Mouse (Mus musculus) brown adipose tissue, adult 24 weeks (tissue): ENCODE data around the gene Ctf2. TPM values are rescaled to one million over a fixed set of nuclear protein-coding genes. Genes with fewer than 3 reads are reported as not detected.
"Not testable (repeated sequence)": the region's sequence is repeated elsewhere in the genome, so short reads cannot be mapped to it uniquely, and the experiment has no call there.

Source experiments
- H3K27ac ChIP-seq: fragments of 200-500 bp; replicated peaks from 2 replicates; pipeline ENCODE4 v1.5.1; 2012; ENCODE audit warnings: low read depth, mild to moderate bottlenecking, low read length
- H3K4me1 ChIP-seq: fragments of 200-500 bp; 2 replicates; pipeline ENCODE4 v1.6.1; 2012; ENCODE audit warnings: low read length, mixed read lengths; ENCODE audit not compliant: control insufficient read depth, insufficient read depth, insufficient read length
- H3K4me3 ChIP-seq: fragments of 200-500 bp; 2 replicates; pipeline ENCODE4 v1.5.1; 2012; ENCODE audit warnings: low read depth, mild to moderate bottlenecking, low read length, moderate library complexity; ENCODE audit not compliant: insufficient read depth
- polyA plus RNA-seq: library from polyadenylated mRNA; stranded (reverse); fragments of >200 nt; gene quantifications from 2 replicates; pipeline ENCODE4 v1.2.4, GENCODE M21; 2012; ENCODE audit not compliant: missing spikeins, insufficient read depth, insufficient read length

The Ctf2 gene
- polyA plus RNA-seq, result not detected in 2 replicates

DNA sequence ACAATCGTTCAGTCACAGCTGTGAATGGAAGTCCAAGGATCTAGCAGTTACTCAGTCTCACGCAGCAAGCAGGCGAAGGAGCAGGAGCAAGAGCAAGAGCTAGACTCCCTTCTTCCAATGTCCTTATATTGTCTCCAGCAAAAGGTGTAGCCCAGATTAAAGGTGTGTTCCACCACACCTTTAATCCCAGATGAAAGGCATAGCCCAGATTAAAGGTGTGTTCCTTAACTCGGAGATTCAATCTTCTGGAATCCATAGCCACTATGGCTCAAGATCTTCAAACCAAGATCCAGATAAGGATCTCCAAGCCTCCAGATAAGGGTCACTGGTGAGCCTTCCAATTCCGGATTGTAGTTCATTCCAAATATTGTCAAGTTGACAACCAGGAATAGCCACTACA lies at the start of gene Ctf2:
TSS of gene Ctf2 (minus strand) at position 101 of the 400 bp plus-strand sequence.
- H3K4me1 ChIP-seq, H3K27ac ChIP-seq, H3K4me3 ChIP-seq: not testable (repeated sequence)

DNA sequence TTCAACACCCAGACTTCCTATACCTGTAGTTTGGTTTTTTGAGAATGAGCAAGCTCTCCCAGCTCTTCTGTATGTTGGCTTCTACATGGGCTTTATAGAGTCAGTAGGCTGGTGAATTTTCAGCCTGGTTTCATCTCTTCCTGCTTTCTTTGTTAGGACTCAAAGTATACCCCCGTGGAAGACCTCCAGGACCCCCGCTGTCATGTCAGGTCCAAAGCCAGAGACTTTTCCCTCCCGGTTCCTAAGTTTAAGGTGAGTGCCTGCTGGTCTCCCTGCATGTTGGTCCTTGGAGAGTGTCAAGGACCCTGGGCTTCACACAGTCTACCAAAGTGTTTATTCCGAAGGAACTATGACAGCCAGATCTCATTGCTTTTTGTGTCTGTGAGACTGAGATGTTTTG lies 46.4 kb upstream of the Ctf2 start:
- Histone ChIP-seq H3K27ac (no peak overlapping the region), H3K4me1 (peaks cover 6% of the 10 kb centered on the region), H3K4me3 (peak overlapping the region; percentile 73)

DNA sequence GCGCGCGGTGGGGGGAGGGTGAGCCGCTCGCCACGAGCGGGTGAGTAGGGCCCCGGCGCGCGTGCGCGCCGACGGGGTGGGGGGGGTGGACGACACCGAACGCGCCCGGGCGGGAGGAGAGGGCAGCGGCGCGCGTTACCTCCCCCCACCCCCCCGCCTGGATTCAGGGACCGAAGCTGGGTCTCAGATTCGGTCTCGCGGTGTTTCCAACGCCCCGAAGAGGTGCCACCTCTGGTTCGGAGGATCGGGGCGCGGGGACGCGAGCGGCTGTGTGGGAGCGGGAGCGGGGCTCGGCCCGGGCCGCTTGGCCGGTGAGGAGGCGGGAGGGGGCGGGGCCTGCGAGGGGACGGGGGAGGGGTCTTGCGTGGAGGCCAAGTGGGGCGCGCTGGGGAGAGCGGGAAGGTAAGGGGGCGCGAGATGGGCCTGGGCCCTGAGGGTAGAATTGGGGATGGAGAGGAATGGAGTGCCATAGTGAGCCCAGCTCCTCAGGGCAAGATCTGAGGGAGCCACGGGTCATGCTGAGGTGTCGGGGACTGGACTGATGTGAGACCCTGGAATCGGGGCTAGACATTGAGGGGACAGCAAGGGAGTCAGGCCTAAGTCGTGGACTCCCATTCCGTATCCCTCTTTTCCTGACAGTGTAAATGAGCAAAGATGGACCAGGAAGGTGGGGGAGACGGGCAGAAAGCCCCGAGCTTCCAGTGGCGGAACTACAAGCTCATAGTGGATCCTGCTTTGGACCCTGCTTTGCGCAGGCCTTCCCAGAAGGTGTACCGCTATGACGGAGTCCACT lies 45.7 kb upstream of the Ctf2 start:
- Histone ChIP-seq H3K4me1 (peaks cover 6% of the 10 kb centered on the region), H3K27ac (peak overlapping the region; percentile 69; the same call in 1 of the 2 replicates), H3K4me3 (peak overlapping the region; percentile 73)

DNA sequence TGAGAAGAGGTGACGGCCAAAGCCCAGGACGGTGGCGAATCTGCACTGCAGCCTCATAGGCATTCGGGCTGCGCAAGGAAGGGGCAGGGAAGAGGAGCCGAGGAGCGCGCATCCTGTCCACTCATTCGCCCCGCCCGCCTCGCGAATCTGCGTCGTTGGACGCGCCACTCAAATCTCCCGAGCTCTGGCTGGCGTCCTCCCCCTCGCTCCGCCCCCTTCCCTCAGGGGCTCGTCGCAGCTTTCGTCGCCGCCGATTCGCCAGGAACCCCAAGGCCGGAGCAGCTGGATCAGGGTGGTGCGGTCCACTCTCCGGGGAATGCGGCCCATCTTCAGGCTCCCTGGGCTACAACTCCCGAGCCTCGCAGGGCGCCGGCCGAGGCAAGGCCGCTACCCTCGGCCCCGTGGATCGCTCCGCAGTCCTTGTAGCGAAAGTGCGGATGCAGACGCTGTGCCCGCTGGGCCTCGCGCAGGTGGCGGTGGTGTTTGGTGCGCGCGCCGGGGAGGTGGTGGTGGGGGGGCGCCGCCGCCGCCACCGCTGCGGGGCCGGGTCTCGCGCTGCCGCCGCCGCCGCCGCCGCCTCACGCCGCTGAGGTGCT lies 45.0 kb upstream of the Ctf2 start:
- peak overlapping the region; percentile 73 for H3K4me3 ChIP-seq
- H3K4me1 ChIP-seq, result peaks cover 6% of the 10 kb centered on the region
- peak overlapping the region; percentile 97 for H3K27ac ChIP-seq

DNA sequence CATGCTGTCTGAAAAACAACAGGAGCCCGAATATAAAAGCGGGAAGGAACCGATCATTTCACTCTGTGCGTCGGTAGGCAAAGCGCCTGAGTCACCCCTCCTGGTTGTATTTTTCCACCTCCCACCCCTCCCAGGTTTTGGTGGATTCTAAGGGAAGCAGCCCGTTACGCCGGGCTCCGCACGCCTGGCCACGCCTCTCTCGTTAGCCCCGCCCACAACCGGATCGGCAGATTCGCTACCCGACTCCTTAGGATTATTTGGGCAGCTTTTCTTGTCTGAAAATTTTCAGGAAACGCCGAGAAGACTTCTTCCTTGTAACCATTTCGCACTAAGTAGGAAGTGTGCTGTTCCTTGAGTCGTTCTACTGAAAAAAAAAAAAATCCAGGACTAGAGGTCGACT lies 44.5 kb upstream of the Ctf2 start, which contains the start of gene Setd1a:
TSS of gene Setd1a (plus strand) at position 245 of the 400 bp plus-strand sequence.
- Histone ChIP-seq H3K4me3 (peak within 1 kb of the TSS; percentile 73), H3K27ac (peak within 1 kb of the TSS; percentile 97)

DNA sequence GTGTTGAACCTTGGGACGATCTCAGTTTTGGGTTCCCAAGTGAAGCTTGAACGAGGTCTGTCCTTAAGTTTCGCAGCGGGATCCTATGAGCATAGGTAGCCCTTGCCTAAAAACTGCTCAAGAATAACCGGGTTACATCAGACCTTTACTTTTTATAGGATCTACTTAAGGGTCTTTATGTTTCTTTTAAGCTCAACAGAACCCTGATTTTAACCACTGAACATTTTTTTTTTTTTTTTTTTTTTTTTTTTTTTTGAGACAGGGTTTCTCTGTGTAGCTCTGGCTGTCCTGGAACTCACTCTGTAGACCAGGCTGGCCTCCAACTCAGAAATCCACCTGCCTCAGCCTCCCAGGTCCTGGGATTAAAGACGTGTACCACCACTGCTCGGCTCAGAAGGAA lies 43.9 kb upstream of the Ctf2 start:
- Histone ChIP-seq H3K4me3 (peak overlapping the region; percentile 73), H3K4me1 (peaks cover 10% of the 10 kb centered on the region), H3K27ac (peak overlapping the region; percentile 68)

More for the DNA sequence above, 44.5 kb upstream of the Ctf2 start, which contains the start of gene Setd1a:
- H3K4me1 ChIP-seq, result peaks cover 6% of the 10 kb centered on the region

DNA sequence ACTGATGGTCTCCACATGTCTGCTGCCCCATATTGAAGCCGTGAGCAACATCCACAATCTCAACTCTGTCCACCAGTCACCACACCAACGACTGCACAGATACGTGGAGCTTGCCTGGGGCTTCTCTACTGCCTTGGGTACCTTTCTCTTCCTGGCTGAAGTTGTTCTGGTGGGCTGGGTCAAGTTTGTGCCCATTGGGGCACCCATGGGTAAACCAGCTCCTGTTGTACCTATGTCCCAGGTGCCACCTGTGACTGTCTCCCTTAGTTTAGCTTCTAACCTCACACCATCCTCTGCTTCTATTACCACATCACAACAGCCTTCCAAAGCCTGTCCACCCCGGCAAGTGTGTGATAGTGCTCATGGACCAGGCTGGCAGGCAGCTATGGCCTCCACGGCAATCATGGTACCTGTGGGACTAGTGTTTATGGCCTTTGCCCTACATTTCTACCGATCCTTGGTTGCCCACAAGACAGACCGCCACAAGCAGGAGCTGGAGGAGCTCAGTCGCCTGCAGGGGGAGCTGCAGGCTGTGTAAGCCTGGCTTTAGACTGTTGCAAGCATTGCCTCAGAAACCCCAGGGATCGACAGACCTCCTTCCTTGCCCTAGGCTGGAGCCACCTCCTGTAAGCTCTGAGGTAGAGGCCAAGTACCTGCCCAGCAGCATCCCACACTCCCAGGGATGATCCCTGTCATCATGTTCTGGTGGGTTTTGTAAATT lies 41.9 kb upstream of the Ctf2 start:
- Histone ChIP-seq H3K27ac (0 out of 2 replicates have a peak overlapping the region, but pooled peaks have one; percentile 7), H3K4me1 (peaks cover 10% of the 10 kb centered on the region), H3K4me3 (no peak overlapping the region)

DNA sequence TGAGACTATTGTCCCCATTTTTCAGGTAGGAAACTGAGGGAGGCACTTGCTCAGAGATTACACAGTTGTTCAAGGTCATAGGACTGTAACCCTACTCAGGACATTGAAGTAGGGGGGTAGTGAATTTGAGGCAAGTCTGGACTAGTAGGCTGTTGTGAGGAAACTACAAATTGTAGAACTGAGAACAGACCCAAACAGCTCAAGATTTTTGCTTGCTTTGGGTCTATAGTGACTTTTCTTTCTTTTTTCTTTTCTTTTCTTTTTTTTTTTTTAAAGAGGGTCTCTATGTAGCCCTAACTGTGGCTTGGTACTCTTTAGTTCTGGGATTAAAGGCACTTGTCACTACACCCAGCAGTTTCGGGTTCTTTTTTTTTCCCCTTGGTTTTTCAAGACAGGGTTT lies 40.6 kb upstream of the Ctf2 start:
- H3K27ac ChIP-seq, result no peak overlapping the region

DNA sequence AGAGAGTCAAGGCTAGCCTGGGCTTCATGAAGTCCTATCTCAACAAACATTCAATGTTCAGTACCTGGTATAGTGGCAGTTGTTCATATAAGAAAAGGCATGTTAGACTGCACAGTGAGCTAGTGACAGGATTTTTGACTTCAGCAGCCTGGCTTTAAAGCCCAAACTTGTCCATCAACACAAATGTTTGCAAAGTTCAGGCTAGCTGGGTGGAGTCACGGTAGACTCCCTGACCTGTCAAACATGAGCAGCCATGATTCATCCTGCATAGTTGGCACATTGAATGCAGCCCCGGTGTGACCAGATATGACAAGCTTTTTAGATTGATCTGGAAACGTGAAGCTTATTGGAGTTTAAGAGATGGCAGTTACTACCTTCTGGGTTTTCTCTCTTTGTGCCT lies 40.1 kb upstream of the Ctf2 start:
- no peak overlapping the region for H3K27ac ChIP-seq
- peaks cover 10% of the 10 kb centered on the region for H3K4me1 ChIP-seq
- H3K4me3 ChIP-seq, result no peak overlapping the region

More for the DNA sequence above, 40.6 kb upstream of the Ctf2 start:
- Histone ChIP-seq H3K4me3 (no peak overlapping the region), H3K4me1 (peaks cover 10% of the 10 kb centered on the region)

DNA sequence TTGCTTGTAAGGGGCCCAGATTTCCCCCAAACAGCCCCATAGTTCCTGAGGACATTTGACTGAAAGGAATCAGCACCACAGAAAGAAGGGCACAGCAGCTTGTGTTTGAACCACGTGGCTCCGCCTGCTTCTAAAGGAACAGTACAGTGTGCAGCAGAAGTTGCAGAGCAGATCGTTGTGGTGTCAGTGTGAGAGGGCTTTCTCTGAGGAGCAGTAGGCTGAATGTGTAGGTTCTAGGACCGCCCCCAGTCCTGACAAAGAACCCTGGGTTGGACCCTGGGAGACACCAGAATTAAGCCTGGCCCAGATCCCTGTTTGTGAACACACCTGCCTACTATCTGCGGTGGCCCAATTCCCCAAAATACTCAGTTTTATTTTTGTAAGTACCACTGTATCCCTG lies 39.3 kb upstream of the Ctf2 start:
- Histone ChIP-seq H3K27ac (no peak overlapping the region), H3K4me3 (0 out of 2 replicates have a peak overlapping the region, but pooled peaks have one; percentile 7), H3K4me1 (peaks cover 10% of the 10 kb centered on the region)

DNA sequence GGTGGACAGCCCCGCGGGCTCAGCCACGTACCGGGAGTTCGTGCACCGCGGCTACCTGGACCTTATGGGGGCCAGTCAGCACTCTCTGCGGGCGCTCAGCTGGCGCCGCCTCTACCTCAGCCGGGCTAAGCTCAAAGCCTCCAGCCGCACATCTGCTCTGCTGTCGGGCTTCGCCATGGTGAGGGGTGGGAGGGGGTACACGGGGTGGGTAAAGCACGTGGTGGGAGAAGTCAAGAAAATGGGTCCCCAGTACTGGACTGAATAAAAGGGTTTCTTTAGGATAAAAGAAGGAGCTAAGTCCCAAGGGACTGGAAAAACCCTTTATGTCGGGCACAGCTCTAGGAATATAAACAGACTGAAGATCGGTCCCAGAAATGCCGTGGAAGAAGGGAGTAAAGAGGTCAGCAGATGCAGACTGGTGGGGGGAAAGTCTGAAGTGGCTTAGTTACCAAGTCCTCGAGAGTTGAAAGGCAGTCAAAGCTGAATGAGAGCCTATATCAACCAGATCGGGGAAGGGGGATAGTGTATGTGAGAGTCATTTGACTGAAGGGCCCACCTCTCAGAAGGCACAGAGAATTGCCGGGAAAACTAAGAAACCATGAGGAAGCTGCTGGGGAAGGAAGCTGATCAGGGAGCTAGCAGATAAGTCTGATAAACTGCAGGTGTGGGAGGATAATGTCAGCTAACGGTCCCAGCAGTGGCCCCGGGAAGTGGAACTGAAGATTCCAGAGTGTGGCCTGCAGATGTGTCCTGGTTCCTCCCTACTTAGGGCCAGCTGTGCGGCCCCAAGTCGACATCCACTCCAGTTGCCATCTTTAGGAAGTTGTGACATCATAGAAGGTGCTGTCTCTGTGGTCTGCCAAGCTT lies 38.3 kb upstream of the Ctf2 start:
- H3K4me1 ChIP-seq, result peaks cover 10% of the 10 kb centered on the region
- peak overlapping the region; percentile 85 for H3K4me3 ChIP-seq
- peak overlapping the region; percentile 92 for H3K27ac ChIP-seq

DNA sequence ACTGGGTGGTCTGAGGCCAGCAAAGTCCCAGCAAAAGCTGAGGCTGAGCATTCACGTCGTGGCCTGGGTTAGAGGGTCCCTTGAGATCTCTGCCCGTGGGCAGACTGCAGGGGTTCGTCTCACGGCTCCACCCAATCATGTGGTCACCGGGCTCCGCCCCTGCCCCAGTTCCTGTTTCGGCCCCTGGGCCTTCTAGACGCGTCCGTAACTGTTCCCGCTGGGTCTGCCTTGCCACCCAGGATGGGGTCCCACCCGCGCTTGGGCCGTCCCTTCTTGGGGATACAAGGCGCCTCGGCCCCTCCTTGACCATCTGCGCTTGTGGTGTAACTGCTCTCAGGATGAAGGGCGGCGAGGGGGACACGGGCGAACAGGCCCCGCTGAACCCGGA lies 37.7 kb upstream of the Ctf2 start, which contains the start of gene Orai3:
TSS of gene Orai3 (plus strand) at position 165 of the 388 bp plus-strand sequence.
- Histone ChIP-seq H3K4me1 (peaks cover 10% of the 10 kb centered on the region), H3K4me3 (peak within 1 kb of the TSS; percentile 85), H3K27ac (peak within 1 kb of the TSS; percentile 92)

DNA sequence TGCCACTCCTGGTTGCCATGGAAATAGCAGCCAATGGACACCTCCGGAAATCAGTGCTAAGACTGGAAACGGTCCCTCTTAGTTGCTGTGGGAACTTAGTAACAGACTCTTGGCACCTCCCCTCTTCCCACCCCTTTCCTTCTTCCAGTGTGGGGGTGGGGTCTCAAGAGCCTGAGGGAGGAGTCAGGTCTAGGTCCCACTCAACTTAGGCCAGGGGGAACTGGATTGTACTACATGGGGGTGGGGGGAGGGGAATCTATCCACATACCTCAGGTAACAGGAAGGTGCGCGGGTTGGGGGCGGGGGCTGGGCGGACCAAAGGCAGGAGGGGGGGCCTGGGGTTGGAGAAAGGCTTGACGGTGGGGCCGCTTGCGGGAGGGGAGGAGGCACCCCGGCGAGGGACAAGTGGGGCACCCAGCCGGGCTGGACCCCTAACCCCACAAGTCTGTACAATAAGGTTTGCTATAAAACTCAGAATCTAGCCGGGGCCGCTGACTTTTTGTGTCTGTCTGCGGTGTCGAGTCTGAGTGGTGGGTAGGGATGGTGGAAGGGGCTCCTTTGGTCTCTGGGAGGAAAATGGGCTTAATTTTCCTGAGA lies 37.1 kb upstream of the Ctf2 start:
- Histone ChIP-seq H3K4me1 (peaks cover 10% of the 10 kb centered on the region), H3K4me3 (peak overlapping the region; percentile 85), H3K27ac (peak overlapping the region; percentile 89)
